Mouse (Mus musculus) spleen, postnatal 10 days (tissue): ENCODE results near the gene Cc2d2b.

Source experiments
- DNase-seq, 2 experiments: peaks; one replicate each; pipeline ENCODE4 v3.0.0; 2021 to 2022; ENCODE audit warnings: low spot score in 2 of 2

Cc2d2b gene

DNA sequence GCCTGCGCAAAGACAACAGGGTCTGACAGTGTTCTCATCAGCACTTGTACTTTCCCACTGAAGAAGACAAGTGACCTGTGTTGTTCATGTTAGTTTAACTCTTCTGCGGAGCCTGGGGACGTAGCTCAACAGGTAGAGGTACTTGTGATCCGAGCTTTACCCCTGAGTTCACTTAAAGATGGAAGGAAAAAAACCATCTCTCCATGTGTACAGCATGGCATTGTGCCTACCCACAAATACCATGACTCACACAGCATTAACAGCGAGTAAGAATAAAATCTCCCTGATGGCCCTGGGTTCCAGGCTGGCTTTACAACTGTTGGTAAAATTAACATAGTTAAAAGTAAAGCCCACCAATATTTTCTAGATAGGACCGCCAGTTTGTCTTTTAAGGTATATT is 85.9 kb downstream of the Cc2d2b start:
- no peak for DNase-seq

DNA sequence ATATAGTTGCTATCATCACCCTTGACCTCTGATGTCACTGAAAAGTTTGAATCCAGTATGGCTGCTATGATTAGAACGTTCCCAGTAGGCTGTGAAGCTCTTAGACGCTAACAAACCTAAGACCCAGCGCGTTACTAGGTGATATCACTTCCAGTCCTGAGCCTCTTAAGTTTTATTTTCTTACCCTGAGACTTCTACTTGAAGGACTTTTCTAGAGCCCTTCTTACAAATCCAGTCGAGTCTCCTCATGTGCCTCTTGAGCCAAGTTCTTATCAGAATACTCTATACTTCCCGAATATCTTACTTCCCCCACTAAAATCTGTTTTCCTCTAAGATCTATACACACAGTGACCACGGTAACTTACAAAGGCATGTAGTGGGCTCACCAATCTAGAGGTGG is 89.7 kb downstream of the Cc2d2b start:
- no peak for DNase-seq

DNA sequence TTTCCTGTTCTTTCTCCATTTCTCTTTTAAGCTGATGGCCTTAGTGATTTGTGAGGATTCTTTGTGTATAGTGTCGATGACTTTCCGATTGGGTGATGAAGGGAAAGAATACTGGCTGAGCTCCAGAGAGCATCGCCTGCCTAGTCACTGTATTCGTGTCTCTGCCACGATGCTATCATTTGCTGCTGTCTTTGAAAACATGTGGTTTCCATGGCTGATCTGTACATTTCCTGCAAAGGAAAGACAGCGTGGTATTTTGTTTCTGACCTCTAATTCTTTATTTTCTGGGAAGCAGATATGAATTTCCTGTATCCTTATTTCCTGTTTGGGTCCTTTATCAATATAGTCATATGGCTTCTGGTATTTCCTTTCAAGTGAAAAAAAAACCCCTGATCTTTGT is 91.8 kb downstream of the Cc2d2b start:
- no peak for DNase-seq

DNA sequence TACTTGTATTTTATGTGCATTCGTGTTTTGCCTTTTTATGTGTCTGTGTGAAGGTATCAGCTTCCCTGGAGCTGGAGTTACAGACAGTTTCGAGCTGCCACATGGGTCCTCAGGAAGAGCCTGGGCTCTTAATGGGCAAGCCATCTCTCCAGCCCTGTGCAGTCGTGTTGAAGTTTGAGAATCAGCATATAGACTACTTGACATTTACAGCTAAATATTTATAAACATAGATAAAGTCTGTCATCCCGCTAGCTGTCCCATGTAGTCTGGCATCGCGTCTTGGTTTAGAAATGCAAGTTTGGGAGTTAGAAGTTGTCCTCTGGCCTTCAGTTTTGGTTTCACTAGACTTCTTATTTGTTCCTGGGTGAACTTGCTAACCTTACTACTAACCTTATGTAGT is 92.5 kb downstream of the Cc2d2b start:
- no peak for DNase-seq

DNA sequence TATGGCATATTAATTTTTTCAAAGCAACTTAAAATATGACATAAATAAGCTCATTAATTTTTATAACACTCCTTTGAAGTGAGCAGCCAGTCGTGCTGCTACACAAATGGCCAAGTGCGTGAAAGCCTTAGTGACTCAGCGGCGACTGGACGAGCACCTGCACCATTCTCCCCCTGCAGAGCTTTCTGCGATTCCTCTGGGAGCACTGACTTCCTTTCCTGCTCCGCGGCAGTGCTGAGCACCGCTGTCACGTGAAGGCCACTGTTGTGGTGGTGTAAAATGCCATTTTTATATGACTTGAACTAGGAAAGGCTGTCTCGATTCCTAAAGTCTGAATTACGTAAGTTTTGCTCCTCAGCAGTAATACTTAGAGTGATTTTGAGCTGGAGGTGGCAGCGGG is 93.0 kb downstream of the Cc2d2b start:
- DNase-seq: no peak

DNA sequence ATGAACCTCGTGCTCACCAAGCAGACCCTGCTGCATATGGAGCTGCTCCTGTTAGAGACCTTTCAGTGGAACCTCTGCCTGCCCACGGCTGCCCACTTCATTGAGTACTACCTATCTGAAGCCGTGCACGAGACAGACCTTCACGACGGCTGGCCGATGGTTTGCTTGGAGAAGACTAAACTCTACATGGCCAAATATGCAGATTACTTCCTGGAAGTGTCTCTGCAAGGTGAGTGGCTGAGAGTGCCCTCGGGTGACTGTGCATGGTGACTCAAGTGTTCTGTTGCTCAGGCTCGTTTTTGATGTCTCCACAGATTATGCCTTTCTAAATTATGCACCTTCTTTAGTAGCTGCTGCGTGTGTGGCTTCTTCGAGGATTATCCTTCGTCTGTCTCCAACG is 96.2 kb downstream of the Cc2d2b start:
- DNase-seq: no peak

DNA sequence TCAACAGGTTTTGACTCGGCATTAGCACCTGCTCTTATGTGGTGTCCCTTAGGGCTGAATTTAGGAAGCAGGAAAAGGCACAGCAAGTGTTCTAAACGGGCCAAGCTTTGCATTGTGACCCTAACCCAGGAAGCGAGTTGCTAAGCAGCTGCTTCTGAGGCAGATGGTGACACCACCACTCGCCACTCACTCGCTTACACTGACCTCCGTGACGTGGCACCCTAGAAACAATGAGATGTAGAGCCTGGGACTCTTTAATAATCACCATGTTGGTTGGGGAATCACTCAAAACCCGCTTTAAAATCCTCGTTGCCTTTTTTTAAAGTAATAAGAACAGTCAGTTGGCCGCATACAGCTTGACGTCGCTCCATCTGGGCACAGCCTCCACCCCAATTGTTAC is 100.8 kb downstream of the Cc2d2b start:
- no peak for DNase-seq

DNA sequence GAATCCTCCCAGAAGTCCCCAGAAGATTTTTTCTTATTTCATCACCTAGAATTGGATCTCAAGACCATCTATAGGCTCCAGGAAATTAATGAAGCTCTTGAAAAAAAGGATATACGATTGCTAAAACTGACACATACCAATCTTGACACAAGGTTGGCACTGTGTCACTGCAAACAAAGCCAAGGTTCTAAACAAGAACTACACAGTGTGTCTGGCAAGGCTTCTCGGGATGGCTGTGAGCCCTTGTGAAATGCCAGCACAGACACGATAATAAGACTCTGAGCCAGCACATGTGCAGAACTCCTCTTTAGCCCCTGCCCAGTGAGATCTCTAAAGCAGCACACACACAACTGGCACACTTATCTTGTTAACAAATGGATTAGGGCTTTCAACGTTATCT is 111.0 kb downstream of the Cc2d2b start:
- no peak for DNase-seq

DNA sequence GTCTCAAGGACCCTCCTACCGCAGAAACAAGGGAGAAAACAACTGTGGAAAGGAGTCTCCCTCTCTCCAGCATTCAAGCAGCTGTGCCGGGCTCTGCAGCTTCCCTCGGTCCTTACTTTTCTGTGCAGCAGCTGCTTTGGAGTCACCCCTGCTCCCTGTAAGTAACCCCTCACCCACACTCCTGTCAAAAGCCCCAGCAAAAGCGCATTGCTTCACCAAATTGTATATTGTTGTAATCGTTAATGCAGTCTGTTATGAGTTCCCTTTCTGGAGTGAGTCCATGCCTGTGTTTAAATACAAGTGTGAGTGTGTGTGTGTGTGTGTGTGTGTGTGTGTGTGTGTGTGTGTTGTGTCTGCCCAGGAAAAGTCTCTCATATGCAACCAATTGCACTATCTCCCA is 119.7 kb downstream of the Cc2d2b start:
- DNase-seq: no peak

DNA sequence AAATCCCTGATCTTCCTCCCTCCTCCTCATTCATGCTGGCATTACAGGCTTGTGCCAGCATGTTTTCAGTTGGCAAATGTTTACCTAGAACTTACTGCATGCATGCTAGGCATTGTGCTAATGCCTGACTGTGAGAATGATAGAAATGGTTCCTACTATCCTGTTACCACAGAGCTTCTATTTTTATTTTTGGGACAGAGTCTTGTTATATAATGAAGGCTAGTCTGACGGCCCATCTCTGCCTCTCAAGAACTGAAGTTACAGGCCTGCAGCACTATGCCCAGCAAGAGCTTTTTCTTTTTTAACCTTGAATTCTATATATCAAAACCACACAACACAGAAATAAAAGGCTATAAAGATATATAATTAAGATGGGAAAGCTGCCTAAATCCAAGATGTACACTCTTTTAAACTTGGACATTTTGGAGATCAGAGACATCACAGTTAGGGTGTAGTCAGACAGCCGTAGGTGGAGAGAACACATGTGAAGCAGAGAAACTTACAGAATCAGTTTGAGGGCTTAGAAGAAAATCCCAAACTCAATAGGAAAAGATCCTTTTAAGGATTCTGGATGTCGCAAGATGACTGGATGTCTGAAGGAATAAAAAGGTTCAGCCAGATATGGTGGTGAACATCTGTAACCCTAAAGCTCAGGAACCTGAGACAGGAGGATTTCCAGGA is 121.0 kb downstream of the Cc2d2b start:
- no peak for DNase-seq

DNA sequence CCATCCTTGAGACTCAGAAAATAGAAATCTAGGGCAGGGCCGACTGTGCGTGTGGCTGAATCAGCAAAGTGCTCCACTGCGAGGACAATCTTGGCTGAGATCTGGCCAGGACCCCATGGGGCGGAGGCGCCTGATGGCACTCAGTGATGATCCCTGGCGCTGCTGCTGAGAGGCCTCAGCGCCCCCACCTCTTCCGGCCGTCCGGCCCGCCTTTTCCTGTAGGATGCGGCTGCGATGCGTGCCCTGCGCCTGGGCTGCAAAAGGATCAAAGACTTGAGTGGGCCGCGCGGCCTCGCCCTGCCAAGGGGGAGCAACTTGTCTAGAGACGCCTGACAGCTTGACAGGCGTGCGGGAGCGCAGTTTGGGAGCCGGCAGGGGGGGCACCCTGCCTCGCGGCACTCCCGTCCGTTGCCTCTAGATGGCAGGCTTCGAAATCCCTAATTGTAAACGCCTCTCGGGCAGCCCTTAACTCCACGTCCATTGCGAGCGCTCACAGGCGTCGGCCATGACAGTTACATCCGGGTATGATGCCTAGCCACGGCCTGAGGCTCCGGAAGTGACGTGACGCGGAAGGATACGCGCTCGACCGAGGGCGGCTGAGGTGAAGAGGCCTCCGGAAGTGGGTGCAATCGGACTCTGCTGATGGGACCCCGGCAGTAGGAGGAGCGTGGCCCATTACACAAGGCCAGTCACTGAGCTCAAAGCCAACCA is 124.6 kb downstream of the Cc2d2b start:
- DNase-seq: peak; percentile 71 to 92
